Mouse (Mus musculus): ENCODE measurements around the gene Ddc.

Gene Ddc

GRCm38 (mm10) chr11:11897645-11898357 lies at the start of gene Ddc:
Ddc (minus strand) TSS chr11:11898144.
- no peak for DNase-seq (ENCODE audit: low read depth)

- DNase-seq (ENCODE audit: low read depth), result no peak
These were observed 47.8 kb upstream of the Ddc start for GRCm38 (mm10) chr11:11945766-11946165.

- no peak for DNase-seq (ENCODE audit: low read depth)
These were observed 46.9 kb upstream of the Ddc start for GRCm38 (mm10) chr11:11944814-11945213.

- no peak for DNase-seq (ENCODE audit: low read depth)
These were observed 46.1 kb upstream of the Ddc start for GRCm38 (mm10) chr11:11944082-11944349.

- no peak for DNase-seq (ENCODE audit: low read depth)
These were observed 45.5 kb upstream of the Ddc start for GRCm38 (mm10) chr11:11943240-11944081.

GRCm38 (mm10) chr11:11942320-11943217 lies 44.6 kb upstream of the Ddc start:
- DNase-seq (ENCODE audit: low read depth), result no peak

GRCm38 (mm10) chr11:11940833-11941681 lies 43.1 kb upstream of the Ddc start:
- no peak for DNase-seq (ENCODE audit: low read depth)

- DNase-seq (ENCODE audit: low read depth), result no peak
These were observed 41.7 kb upstream of the Ddc start for GRCm38 (mm10) chr11:11939611-11940010.

- no peak for DNase-seq (ENCODE audit: low read depth)
These were observed 40.6 kb upstream of the Ddc start for GRCm38 (mm10) chr11:11938591-11938990.

GRCm38 (mm10) chr11:11937340-11938030 lies 39.5 kb upstream of the Ddc start:
- no peak for DNase-seq (ENCODE audit: low read depth)

GRCm38 (mm10) chr11:11934808-11935207 lies 36.9 kb upstream of the Ddc start:
- no peak for DNase-seq (ENCODE audit: low read depth)

GRCm38 (mm10) chr11:11932102-11932789 lies 34.3 kb upstream of the Ddc start:
- no peak for DNase-seq (ENCODE audit: low read depth)

GRCm38 (mm10) chr11:11931688-11932087 lies 33.7 kb upstream of the Ddc start:
- no peak for DNase-seq (ENCODE audit: low read depth)

GRCm38 (mm10) chr11:11930527-11930926 lies 32.6 kb upstream of the Ddc start:
- no peak for DNase-seq (ENCODE audit: low read depth)

- DNase-seq (ENCODE audit: low read depth), result no peak
These were observed 31.1 kb upstream of the Ddc start for GRCm38 (mm10) chr11:11929059-11929458.

- no peak for DNase-seq (ENCODE audit: low read depth)
These were observed 30.6 kb upstream of the Ddc start for GRCm38 (mm10) chr11:11928586-11928985.

- DNase-seq (ENCODE audit: low read depth), result no peak
These were observed 26.0 kb upstream of the Ddc start for GRCm38 (mm10) chr11:11923900-11924299.

GRCm38 (mm10) chr11:11923345-11923744 lies 25.4 kb upstream of the Ddc start:
- no peak for DNase-seq (ENCODE audit: low read depth)

- no peak for DNase-seq (ENCODE audit: low read depth)
These were observed 24.2 kb upstream of the Ddc start for GRCm38 (mm10) chr11:11922106-11922505.

- DNase-seq (ENCODE audit: low read depth), result no peak
These were observed 9.9 kb upstream of the Ddc start for GRCm38 (mm10) chr11:11907703-11908413.

All from induced T-regulatory cell, adult 2 months (primary cell).